Mouse (Mus musculus): ENCODE measurements at regions not wholly inside any gene's neighbourhood (a gene's known extent, or its start where the extent isn't known, plus 50 kb on each side); places are given as distances from the start of the nearest gene placed in this dataset.
"Not testable (repeated sequence)": the region's sequence is repeated elsewhere in the genome, so short reads cannot be mapped to it uniquely, and the experiment has no call there.

DNA sequence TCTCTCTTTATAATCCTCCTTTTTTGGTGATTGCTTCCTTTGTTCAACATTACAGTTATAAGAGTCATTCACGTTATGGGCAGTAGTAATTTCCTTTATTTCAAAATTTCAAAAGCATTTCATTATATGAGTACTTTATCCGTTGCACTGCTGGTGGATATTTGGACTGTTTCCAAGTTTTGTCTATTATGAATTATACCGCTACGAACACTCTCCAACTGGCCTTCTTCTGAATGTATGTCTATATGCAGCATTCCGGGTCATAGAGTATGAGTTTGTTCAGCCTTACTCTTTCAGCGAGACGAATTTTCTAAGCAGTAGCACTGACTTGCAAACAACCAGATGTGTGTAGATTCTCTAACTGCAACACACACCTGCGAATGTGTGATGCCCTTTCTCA is 57.8 kb downstream of the Dusp6 start:
- Histone ChIP-seq H3K27me3 (ENCODE audit: control insufficient read depth, insufficient read depth, low read length) (no peaks in the 10 kb centered on the region), H3K4me1 (replicated peaks; ENCODE audit: control insufficient read depth, insufficient read depth, low read length) (no peaks in the 10 kb centered on the region), H3K36me3 (replicated peaks; ENCODE audit: control insufficient read depth, insufficient read depth) (no peaks in the 10 kb centered on the region), H3K27ac (no peak overlapping the region), H3K4me2 (replicated peaks) (no peak overlapping the region), H3K4me3 (replicated peaks; ENCODE audit: low read length) (no peak overlapping the region), H3K9me3 (ENCODE audit: control insufficient read depth, low read length) (no peaks in the 10 kb centered on the region), H3K9ac (no peak overlapping the region)
- 73% methylated on average over 8 of the region's 8 CpGs for WGBS
- no peak for DNase-seq (ENCODE audit: low spot score)
- ATAC-seq (ENCODE audit: low FRiP score) = no peak

DNA sequence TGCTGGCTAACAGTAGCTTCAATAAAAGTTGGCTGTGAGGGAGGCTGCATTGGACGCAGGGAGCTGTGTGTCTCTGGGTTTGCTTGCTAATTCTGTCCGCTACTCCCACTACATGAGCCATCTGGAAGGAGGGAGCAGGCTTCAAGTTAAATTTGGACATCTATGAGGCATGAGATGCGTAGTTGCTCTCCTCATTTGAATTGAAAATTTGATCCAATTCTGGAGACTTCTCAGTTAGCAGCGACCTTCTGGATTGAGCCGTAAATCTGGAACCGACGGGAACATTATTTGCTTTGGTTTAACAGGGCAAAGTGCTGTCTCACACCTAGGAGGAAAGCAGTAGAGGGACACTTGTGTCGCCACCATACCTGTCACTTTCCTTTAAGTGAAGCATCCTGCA is 60.3 kb downstream of the Dusp6 start:
- no peaks in the 10 kb centered on the region for H3K27me3 ChIP-seq (ENCODE audit: control insufficient read depth, insufficient read depth, low read length)
- H3K4me3 ChIP-seq (replicated peaks; ENCODE audit: low read length) = no peak overlapping the region
- no peak overlapping the region for H3K4me2 ChIP-seq (replicated peaks)
- 84% methylated on average over 8 of the region's 8 CpGs for WGBS
- no peaks in the 10 kb centered on the region for H3K4me1 ChIP-seq (replicated peaks; ENCODE audit: control insufficient read depth, insufficient read depth, low read length)
- H3K36me3 ChIP-seq (replicated peaks; ENCODE audit: control insufficient read depth, insufficient read depth) = no peaks in the 10 kb centered on the region
- no peaks in the 10 kb centered on the region for H3K9me3 ChIP-seq (ENCODE audit: control insufficient read depth, low read length)
- DNase-seq (ENCODE audit: low spot score) (no peak), ATAC-seq (ENCODE audit: low FRiP score) (no peak)
- H3K9ac ChIP-seq = no peak overlapping the region
- no peak overlapping the region for H3K27ac ChIP-seq

DNA sequence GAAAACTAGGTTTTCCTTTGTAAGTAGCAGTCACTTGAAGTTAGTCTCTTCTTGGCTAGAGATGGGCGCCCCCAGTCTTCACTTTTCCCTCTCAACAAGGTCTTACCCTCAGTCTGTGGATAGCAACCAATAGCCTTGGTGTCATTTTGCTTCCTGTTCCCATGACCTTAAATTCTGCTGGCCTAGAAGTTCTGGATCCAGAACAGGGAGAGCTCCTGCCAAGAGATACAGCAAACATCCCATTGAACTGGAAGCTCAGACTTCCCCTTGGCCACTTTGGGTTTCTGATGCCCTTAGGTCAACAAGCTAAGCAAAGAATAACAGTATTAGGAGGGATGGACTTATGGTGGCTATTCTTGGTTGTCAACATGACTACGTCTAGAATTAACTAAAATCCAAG is 64.5 kb downstream of the Dusp6 start:
- no peak overlapping the region for H3K9ac ChIP-seq
- DNase-seq (ENCODE audit: low spot score) = no peak
- H3K9me3 ChIP-seq (ENCODE audit: control insufficient read depth, low read length) = no peaks in the 10 kb centered on the region
- H3K4me2 ChIP-seq (replicated peaks) = no peak overlapping the region
- 91% methylated on average over 2 of the region's 2 CpGs for WGBS
- H3K36me3 ChIP-seq (replicated peaks; ENCODE audit: control insufficient read depth, insufficient read depth) = no peaks in the 10 kb centered on the region
- H3K4me3 ChIP-seq (replicated peaks; ENCODE audit: low read length) = no peak overlapping the region
- no peak for ATAC-seq (ENCODE audit: low FRiP score)
- H3K27ac ChIP-seq = no peak overlapping the region
- H3K4me1 ChIP-seq (replicated peaks; ENCODE audit: control insufficient read depth, insufficient read depth, low read length) = 0 out of 2 replicates have a peak, but pooled peaks cover 8% of the 10 kb centered on the region
- no peaks in the 10 kb centered on the region for H3K27me3 ChIP-seq (ENCODE audit: control insufficient read depth, insufficient read depth, low read length)

GRCm38 (mm10) chr10:99328568-99328967 is 65.5 kb downstream of the Dusp6 start:
- Histone ChIP-seq H3K9me3 (ENCODE audit: control insufficient read depth, low read length) (no peaks in the 10 kb centered on the region), H3K4me2 (replicated peaks) (no peak overlapping the region), H3K27me3 (ENCODE audit: control insufficient read depth, insufficient read depth, low read length) (no peaks in the 10 kb centered on the region), H3K9ac (no peak overlapping the region), H3K4me3 (replicated peaks; ENCODE audit: low read length) (no peak overlapping the region), H3K4me1 (replicated peaks; ENCODE audit: control insufficient read depth, insufficient read depth, low read length) (0 out of 2 replicates have a peak, but pooled peaks cover 8% of the 10 kb centered on the region), H3K36me3 (replicated peaks; ENCODE audit: control insufficient read depth, insufficient read depth) (no peaks in the 10 kb centered on the region), H3K27ac (no peak overlapping the region)
- no peak for ATAC-seq (ENCODE audit: low FRiP score)
- DNase-seq (ENCODE audit: low spot score) = no peak
- WGBS = 91% methylated on average over 8 of the region's 8 CpGs

- DNase-seq (ENCODE audit: low spot score) = no peak
These were observed 66.4 kb downstream of the Dusp6 start for GRCm38 (mm10) chr10:99329469-99329868.

GRCm38 (mm10) chr10:99330519-99330918 is 67.5 kb downstream of the Dusp6 start:
- WGBS = 40% methylated on average over 7 of the region's 7 CpGs

More at GRCm38 (mm10) chr10:99329469-99329868, 66.4 kb downstream of the Dusp6 start:
- H3K4me1 ChIP-seq (replicated peaks; ENCODE audit: control insufficient read depth, insufficient read depth, low read length) = 0 out of 2 replicates have a peak, but pooled peaks cover 8% of the 10 kb centered on the region
- ATAC-seq (ENCODE audit: low FRiP score) = no peak
- no peak overlapping the region for H3K4me3 ChIP-seq (replicated peaks; ENCODE audit: low read length)
- H3K9ac ChIP-seq = no peak overlapping the region
- H3K27ac ChIP-seq = no peak overlapping the region
- H3K36me3 ChIP-seq (replicated peaks; ENCODE audit: control insufficient read depth, insufficient read depth) = no peaks in the 10 kb centered on the region
- no peaks in the 10 kb centered on the region for H3K9me3 ChIP-seq (ENCODE audit: control insufficient read depth, low read length)
- 90% methylated on average over 6 of the region's 6 CpGs for WGBS
- no peaks in the 10 kb centered on the region for H3K27me3 ChIP-seq (ENCODE audit: control insufficient read depth, insufficient read depth, low read length)
- H3K4me2 ChIP-seq (replicated peaks) = no peak overlapping the region

GRCm38 (mm10) chr10:99331876-99332275 is 68.8 kb downstream of the Dusp6 start:
- Histone ChIP-seq H3K27me3 (ENCODE audit: control insufficient read depth, insufficient read depth, low read length) (no peaks in the 10 kb centered on the region), H3K9me3 (ENCODE audit: control insufficient read depth, low read length) (no peaks in the 10 kb centered on the region), H3K27ac (no peak overlapping the region), H3K4me3 (replicated peaks; ENCODE audit: low read length) (no peak overlapping the region), H3K4me2 (replicated peaks) (no peak overlapping the region), H3K36me3 (replicated peaks; ENCODE audit: control insufficient read depth, insufficient read depth) (no peaks in the 10 kb centered on the region), H3K9ac (no peak overlapping the region), H3K4me1 (replicated peaks; ENCODE audit: control insufficient read depth, insufficient read depth, low read length) (0 out of 2 replicates have a peak, but pooled peaks cover 8% of the 10 kb centered on the region)
- no peak for DNase-seq (ENCODE audit: low spot score)
- ATAC-seq (ENCODE audit: low FRiP score) = no peak
- 93% methylated on average over 12 of the region's 12 CpGs for WGBS

More at GRCm38 (mm10) chr10:99330519-99330918, 67.5 kb downstream of the Dusp6 start:
- Histone ChIP-seq H3K4me1 (replicated peaks; ENCODE audit: control insufficient read depth, insufficient read depth, low read length) (0 out of 2 replicates have a peak, but pooled peaks cover 8% of the 10 kb centered on the region), H3K4me2 (replicated peaks) (no peak overlapping the region), H3K4me3 (replicated peaks; ENCODE audit: low read length) (no peak overlapping the region), H3K36me3 (replicated peaks; ENCODE audit: control insufficient read depth, insufficient read depth) (no peaks in the 10 kb centered on the region), H3K27ac (no peak overlapping the region), H3K9ac (no peak overlapping the region), H3K27me3 (ENCODE audit: control insufficient read depth, insufficient read depth, low read length) (no peaks in the 10 kb centered on the region), H3K9me3 (ENCODE audit: control insufficient read depth, low read length) (no peaks in the 10 kb centered on the region)
- ATAC-seq (ENCODE audit: low FRiP score) = no peak
- no peak for DNase-seq (ENCODE audit: low spot score)

DNA sequence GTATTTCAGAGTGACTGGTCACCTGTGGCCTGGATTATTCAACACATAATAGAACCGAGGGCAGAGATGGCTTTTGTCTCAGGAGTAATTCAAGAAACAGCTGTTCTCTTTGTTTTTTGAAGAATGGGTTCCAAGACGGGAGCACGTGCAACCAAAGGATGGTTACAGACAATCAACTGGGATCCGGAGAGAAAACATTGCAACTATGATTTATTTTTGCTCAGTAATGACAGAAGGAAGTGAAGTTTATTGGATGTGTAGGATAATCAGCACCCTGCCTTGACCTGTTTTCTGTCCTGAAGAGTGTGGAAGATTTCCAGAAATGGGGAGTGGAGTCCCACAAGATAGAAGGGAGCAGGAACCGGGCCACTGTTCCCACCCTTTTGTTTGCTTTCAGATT is 70.8 kb downstream of the Dusp6 start:
- Histone ChIP-seq H3K4me1 (replicated peaks; ENCODE audit: control insufficient read depth, insufficient read depth, low read length) (0 out of 2 replicates have a peak, but pooled peaks cover 8% of the 10 kb centered on the region), H3K9me3 (ENCODE audit: control insufficient read depth, low read length) (no peaks in the 10 kb centered on the region), H3K4me3 (replicated peaks; ENCODE audit: low read length) (no peak overlapping the region), H3K27ac (no peak overlapping the region), H3K4me2 (replicated peaks) (no peak overlapping the region), H3K36me3 (replicated peaks; ENCODE audit: control insufficient read depth, insufficient read depth) (no peaks in the 10 kb centered on the region), H3K9ac (no peak overlapping the region), H3K27me3 (ENCODE audit: control insufficient read depth, insufficient read depth, low read length) (no peaks in the 10 kb centered on the region)
- ATAC-seq (ENCODE audit: low FRiP score) = no peak
- no peak for DNase-seq (ENCODE audit: low spot score)
- WGBS = 46% methylated on average over 5 of the region's 5 CpGs

DNA sequence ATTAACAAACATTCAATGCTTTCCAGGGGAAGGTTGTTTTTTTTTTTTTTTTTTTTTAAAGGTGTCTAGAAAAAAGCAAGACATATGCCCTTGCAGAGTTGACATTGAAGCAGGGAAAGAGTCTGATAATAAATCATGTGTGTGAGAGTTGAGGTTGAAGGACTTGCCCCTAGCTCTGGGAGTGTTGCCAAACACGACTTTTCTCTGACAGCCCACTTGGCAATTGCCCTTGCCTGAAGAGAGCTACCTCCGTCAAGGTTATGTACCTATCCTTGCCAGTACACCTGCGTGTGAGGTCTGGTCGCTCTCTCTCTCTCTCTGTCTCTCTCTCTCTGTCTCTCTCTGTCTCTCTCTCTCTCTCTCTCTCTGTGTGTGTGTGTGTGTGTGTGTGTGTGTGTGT is 73.1 kb downstream of the Dusp6 start:
- Histone ChIP-seq H3K9me3 (ENCODE audit: control insufficient read depth, low read length) (no peaks in the 10 kb centered on the region), H3K4me1 (replicated peaks; ENCODE audit: control insufficient read depth, insufficient read depth, low read length) (no peaks in the 10 kb centered on the region), H3K36me3 (replicated peaks; ENCODE audit: control insufficient read depth, insufficient read depth) (no peaks in the 10 kb centered on the region), H3K4me3 (replicated peaks; ENCODE audit: low read length) (no peak overlapping the region), H3K27ac (no peak overlapping the region), H3K9ac (no peak overlapping the region), H3K4me2 (replicated peaks) (no peak overlapping the region), H3K27me3 (ENCODE audit: control insufficient read depth, insufficient read depth, low read length) (no peaks in the 10 kb centered on the region)
- no peak for ATAC-seq (ENCODE audit: low FRiP score)
- 83% methylated on average over 4 of the region's 4 CpGs for WGBS
- DNase-seq (ENCODE audit: low spot score) = no peak

GRCm38 (mm10) chr10:99338790-99339189 is 75.8 kb downstream of the Dusp6 start:
- ATAC-seq (ENCODE audit: low FRiP score); H3K27ac ChIP-seq: not testable (repeated sequence)

More at GRCm38 (mm10) chr10:99338790-99339189, 75.8 kb downstream of the Dusp6 start:
- not testable (repeated sequence) for H3K9ac ChIP-seq; DNase-seq (ENCODE audit: low spot score); H3K4me2 ChIP-seq (replicated peaks); H3K4me1 ChIP-seq (replicated peaks; ENCODE audit: control insufficient read depth, insufficient read depth, low read length); H3K9me3 ChIP-seq (ENCODE audit: control insufficient read depth, low read length); H3K27me3 ChIP-seq (ENCODE audit: control insufficient read depth, insufficient read depth, low read length); H3K36me3 ChIP-seq (replicated peaks; ENCODE audit: control insufficient read depth, insufficient read depth); H3K4me3 ChIP-seq (replicated peaks; ENCODE audit: low read length)
- WGBS = 95% methylated on average over 8 of the region's 11 CpGs
